Mouse (Mus musculus) stomach, postnatal 0 days (tissue): ENCODE data around the gene Mapt.

ENCODE experiments used
- CTCF ChIP-seq: IDR thresholded peaks from 2 replicates; pipeline ENCODE4 v1.5.1; 2016; ENCODE audit warnings: antibody characterized with exemption, low read depth, mild to moderate bottlenecking, moderate library complexity
- EP300 ChIP-seq: optimal IDR thresholded peaks from 2 replicates; pipeline ENCODE3; 2016; ENCODE audit warnings: antibody characterized with exemption

GRCm38 (mm10) chr11:104195382-104195781 lies 35.8 kb upstream of the Mapt start:
- no peak for TF ChIP-seq CTCF
- no peak for TF ChIP-seq EP300
